Mouse (Mus musculus) hindbrain, postnatal 0 days (tissue): ENCODE results near the gene Apol7e. TPM values are rescaled to one million over a fixed set of nuclear protein-coding genes. Genes with fewer than 3 reads are reported as not detected.
"Not testable (repeated sequence)": the region's sequence is repeated elsewhere in the genome, so short reads cannot be mapped to it uniquely, and the experiment has no call there.

Experiments used
- ATAC-seq: fragments of 200-750 bp; cut with Nextera tagmentation; 2 replicates; pipeline ENCODE4 v1.8.0; 2017; ENCODE audit warnings: mild to moderate bottlenecking, moderate TSS enrichment, moderate library complexity
- DNase-seq: peaks from one replicate; pipeline ENCODE4 v3.0.0-alpha.2; 2015; ENCODE audit warnings: low spot score
- H3K27ac ChIP-seq: fragments of 300-500 bp; sonication (generic); 2 replicates; pipeline ENCODE4 v1.5.1; 2014; ENCODE audit warnings: mild to moderate bottlenecking
- H3K27me3 ChIP-seq: fragments of 300-500 bp; sonication (generic); 2 replicates; pipeline ENCODE4 v1.6.1; 2014; ENCODE audit warnings: low read length, mixed read lengths; ENCODE audit not compliant: insufficient read depth
- H3K36me3 ChIP-seq: fragments of 300-500 bp; sonication (generic); 2 replicates; pipeline ENCODE4 v1.6.1; 2014; ENCODE audit warnings: low read length, mixed read lengths; ENCODE audit not compliant: insufficient read depth
- H3K4me1 ChIP-seq: fragments of 300-500 bp; sonication (generic); 2 replicates; pipeline ENCODE4 v1.6.1; 2014; ENCODE audit warnings: antibody characterized with exemption, low read length, mixed read lengths; ENCODE audit not compliant: insufficient read depth
- H3K4me2 ChIP-seq: fragments of 300-500 bp; sonication (generic); 2 replicates; pipeline ENCODE4 v1.6.1; 2014; ENCODE audit warnings: low read depth, mild to moderate bottlenecking, low read length, moderate library complexity, mixed read lengths
- H3K4me3 ChIP-seq: fragments of 300-500 bp; sonication (generic); 2 replicates; pipeline ENCODE4 v1.5.1; 2014; ENCODE audit warnings: low read length
- H3K9ac ChIP-seq: fragments of 300-500 bp; sonication (generic); replicated peaks from 2 replicates; pipeline ENCODE4 v1.6.1; 2014; ENCODE audit warnings: mild to moderate bottlenecking, low read length, moderate library complexity, mixed read lengths
- H3K9me3 ChIP-seq: fragments of 300-500 bp; sonication (generic); 2 replicates; pipeline ENCODE4 v1.6.1; 2016; ENCODE audit warnings: low read length, mixed read lengths
- CTCF ChIP-seq: IDR thresholded peaks from 2 replicates; pipeline ENCODE4 v1.5.1; 2016; ENCODE audit warnings: antibody characterized with exemption, control low read depth, low read depth
- WGBS: fragments of 180-500 bp; shearing (Covaris S2); extraction: QIAGEN DNeasy Blood & Tissue Kit; methylation state at CpG from one replicate; pipeline ENCODE4 v1.1.7; 2014; 5-methylcytosine and 5-hydroxymethylcytosine counted together
- polyA plus RNA-seq: library from polyadenylated mRNA; unstranded; fragments of >200 nt; fragmentation: Nextera tagmentation; extraction: Ambion mirVana; gene quantifications from 2 replicates; pipeline ENCODE4 v1.2.1, GENCODE M21; 2015
- total RNA-seq: library from RNA; depleted of rRNA; stranded (reverse); fragments of >200 nt; gene quantifications from 2 replicates; pipeline ENCODE4 v1.2.3, GENCODE M21; 2014

Apol7e gene
- total and polyA plus RNA-seq, 2 experiments from 2014 or later, result not detected

DNA sequence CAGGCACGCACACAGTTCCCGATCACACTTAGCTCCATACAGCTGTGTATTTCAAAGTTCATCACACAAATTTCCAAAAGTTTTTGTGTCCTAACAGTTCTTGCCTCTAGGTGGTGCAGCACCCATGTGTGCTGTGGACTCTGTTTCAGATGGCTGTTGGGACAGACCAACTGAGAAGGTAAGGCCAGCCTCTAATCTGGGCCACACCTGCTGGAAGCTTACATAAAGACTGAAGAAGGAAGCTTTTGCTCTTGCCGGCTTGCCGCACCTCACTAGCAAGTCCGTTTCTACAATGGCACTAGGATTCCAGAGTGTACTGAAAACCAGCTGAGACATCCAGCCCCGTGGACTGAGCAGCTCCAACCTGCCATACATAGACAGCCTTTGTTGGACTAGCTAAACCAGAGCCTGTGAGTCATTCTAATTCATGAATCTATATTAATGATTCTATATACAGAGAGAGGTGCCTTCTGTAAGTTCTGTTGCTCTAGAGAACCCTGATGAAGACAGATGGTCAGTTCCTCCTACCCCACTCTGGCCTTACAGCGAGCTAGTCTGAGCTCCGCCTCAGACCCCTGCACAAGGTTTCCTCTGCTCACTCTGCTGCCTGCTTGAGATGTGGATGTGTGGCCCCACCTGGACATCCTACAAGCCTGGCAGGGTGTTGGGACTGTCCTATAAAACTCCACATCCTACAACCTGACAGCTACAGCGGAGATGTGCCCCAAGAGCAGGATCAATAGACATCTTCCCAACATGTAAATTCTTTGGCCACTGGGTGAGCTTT, 42.0 kb downstream of the Apol7e start:
- no peaks in the 10 kb centered on the region for H3K4me1 ChIP-seq
- no peak for DNase-seq
- WGBS, result 81% methylated on average over 9 of the region's 9 CpGs
- H3K27me3 ChIP-seq, result no peaks in the 10 kb centered on the region
- no peak overlapping the region for H3K4me2 ChIP-seq
- no peak overlapping the region for H3K4me3 ChIP-seq
- H3K9ac ChIP-seq, result no peak overlapping the region
- no peak overlapping the region for H3K27ac ChIP-seq
- no peaks in the 10 kb centered on the region for H3K9me3 ChIP-seq
- peak; percentile 50 for TF ChIP-seq CTCF
- no peak for ATAC-seq
- H3K36me3 ChIP-seq, result no peaks in the 10 kb centered on the region

DNA sequence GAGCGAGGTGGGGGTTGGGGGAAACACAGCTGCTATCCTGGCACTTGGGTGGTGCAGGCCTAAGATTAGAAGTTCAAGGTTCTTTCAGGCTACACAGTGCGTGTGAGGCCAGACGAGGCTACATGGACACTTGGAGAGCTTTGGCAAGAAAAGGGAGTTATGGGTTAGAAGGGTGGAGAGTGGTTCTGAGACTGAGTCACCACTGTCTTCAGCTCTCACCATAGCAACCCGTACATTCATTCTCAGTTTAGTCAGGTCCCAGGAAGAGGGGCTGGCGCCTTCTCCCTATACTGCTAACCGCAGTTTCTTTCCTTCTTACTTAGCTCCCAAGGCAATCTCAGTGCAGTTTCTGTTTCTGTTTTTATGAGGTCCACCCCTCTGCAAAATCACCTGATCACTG, 42.9 kb downstream of the Apol7e start:
- not testable (repeated sequence) for H3K27me3 ChIP-seq, H3K9ac ChIP-seq, DNase-seq, H3K4me2 ChIP-seq, H3K9me3 ChIP-seq, H3K4me3 ChIP-seq, H3K4me1 ChIP-seq, H3K27ac ChIP-seq, H3K36me3 ChIP-seq, ATAC-seq
- 79% methylated on average over 6 of the region's 6 CpGs for WGBS

DNA sequence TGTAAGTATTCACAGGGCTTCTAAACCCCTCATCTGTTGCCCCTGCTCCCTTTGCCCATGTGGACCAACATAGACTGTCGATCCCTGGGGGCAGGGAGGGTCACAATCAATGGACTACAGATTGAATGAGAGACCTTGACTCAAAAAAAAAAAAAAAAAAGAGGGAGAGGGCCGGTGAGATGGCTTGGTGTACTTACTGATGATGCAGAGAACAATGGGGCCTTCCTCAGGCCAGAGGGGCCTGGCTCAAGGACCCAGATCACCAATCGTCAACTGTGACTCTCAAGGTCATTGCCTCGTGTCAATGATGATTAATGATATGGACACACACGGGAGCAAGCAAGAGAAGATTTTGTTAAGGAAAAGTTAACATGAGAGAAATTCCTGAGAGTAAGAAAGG, 46.0 kb downstream of the Apol7e start:
- Histone ChIP-seq H3K4me1 (no peaks in the 10 kb centered on the region), H3K27me3 (no peaks in the 10 kb centered on the region), H3K4me2 (no peak overlapping the region), H3K36me3 (no peaks in the 10 kb centered on the region), H3K9ac (no peak overlapping the region), H3K4me3 (no peak overlapping the region), H3K27ac (no peak overlapping the region), H3K9me3 (no peaks in the 10 kb centered on the region)
- ATAC-seq (no peak), DNase-seq (no peak)
- 48% methylated on average over 5 of the region's 5 CpGs for WGBS
- no peak for TF ChIP-seq CTCF

DNA sequence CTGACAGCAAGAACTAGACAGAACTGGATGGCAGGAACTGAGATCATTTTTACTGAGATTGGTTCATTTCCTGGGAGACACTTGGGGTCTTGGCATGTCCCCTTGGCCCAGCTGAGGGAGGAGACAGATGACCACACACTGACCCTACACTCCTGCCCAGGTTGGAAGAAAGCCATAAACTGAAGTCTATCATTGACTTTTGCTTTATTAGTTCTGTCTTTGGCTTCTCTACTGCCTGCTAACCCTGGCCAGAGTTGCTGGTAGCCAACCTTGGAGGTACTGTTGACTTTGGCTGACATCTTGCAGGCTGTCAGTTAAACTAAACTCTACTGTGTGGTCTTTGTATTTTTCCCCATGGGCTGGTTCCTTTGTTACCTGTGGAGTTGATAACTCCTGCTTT, 46.4 kb downstream of the Apol7e start:
- no peak for DNase-seq
- H3K27me3 ChIP-seq, result no peaks in the 10 kb centered on the region
- H3K9me3 ChIP-seq, result no peaks in the 10 kb centered on the region
- no peak overlapping the region for H3K27ac ChIP-seq
- no peak overlapping the region for H3K9ac ChIP-seq
- H3K36me3 ChIP-seq, result no peaks in the 10 kb centered on the region
- TF ChIP-seq CTCF, result no peak
- no peak overlapping the region for H3K4me3 ChIP-seq
- no peak for ATAC-seq
- no peak overlapping the region for H3K4me2 ChIP-seq
- no peaks in the 10 kb centered on the region for H3K4me1 ChIP-seq

DNA sequence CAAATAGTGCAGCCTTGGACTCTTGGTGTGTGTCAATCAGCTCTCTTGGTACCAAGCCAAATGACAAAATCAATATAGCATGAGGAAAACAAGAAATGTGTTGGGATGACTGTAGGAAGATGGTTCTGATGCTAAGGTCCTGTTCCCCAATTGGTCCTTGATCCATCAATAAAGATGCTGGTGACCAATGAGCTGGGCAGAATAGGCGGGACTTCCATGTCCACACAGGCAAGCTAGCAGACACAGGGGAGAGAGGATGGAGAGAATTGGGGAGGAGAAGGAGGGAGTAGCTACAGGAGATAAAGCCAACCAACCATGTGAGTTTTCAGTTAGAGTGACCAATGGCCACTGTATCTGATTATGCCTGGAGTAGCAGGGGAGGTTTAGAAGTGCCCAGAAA, 47.7 kb downstream of the Apol7e start:
- DNase-seq (no peak), ATAC-seq (no peak)
- no peaks in the 10 kb centered on the region for H3K9me3 ChIP-seq
- H3K27ac ChIP-seq, result no peak overlapping the region
- no peaks in the 10 kb centered on the region for H3K36me3 ChIP-seq
- no peaks in the 10 kb centered on the region for H3K4me1 ChIP-seq
- no peaks in the 10 kb centered on the region for H3K27me3 ChIP-seq
- WGBS, result 85% methylated on average over 1 of the region's 1 CpGs
- H3K9ac ChIP-seq, result no peak overlapping the region
- H3K4me3 ChIP-seq, result no peak overlapping the region
- TF ChIP-seq CTCF, result no peak
- H3K4me2 ChIP-seq, result no peak overlapping the region

DNA sequence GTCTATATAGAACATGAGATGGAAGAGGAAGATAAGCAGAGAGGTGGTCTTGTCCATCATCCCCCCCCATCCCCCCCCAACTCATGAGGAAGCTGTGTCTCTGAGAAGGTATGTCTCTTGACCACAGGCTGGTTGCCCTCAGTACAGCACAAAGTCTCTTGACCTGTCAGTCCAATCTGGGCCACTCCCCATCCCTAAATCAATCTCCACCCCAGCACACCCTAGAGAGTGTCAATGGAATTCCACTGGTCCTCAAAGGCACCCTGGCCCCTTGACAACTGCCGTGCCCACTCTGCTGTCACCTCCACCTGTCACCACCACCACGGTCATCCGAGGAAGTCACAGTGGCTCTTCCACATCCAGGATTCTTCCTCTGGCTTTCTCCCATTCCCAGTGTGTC, 49.8 kb downstream of the Apol7e start:
- no peak for ATAC-seq
- no peak for DNase-seq
- H3K4me2 ChIP-seq, result no peak overlapping the region
- H3K4me1 ChIP-seq, result no peaks in the 10 kb centered on the region
- TF ChIP-seq CTCF, result no peak
- WGBS, result 94% methylated on average over 3 of the region's 3 CpGs
- no peak overlapping the region for H3K9ac ChIP-seq
- H3K4me3 ChIP-seq, result no peak overlapping the region
- H3K36me3 ChIP-seq, result no peaks in the 10 kb centered on the region
- no peaks in the 10 kb centered on the region for H3K27me3 ChIP-seq
- H3K9me3 ChIP-seq, result no peaks in the 10 kb centered on the region
- H3K27ac ChIP-seq, result no peak overlapping the region

DNA sequence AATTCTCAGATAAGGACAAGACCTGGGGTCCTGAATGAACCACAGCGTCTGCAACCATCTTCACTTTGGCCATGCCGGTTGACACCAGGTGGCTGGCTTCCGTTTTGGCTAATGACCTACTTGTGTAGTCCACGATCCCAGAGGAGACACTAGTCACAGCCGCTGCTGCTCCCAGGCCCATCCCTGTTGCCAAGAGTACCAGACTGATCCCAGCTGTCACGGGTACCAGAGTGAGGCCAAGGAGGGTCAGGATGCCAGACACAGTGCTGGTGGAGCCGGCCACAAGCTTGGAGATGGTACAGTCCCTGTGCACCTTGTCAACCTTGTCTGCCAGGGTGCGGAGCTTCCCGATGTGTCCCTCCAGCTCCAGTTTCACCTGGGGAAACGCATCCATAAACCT, 51.1 kb downstream of the Apol7e start:
- H3K9ac ChIP-seq, result no peak overlapping the region
- H3K9me3 ChIP-seq, result no peaks in the 10 kb centered on the region
- H3K36me3 ChIP-seq, result no peaks in the 10 kb centered on the region
- ATAC-seq (peak; percentile 64), DNase-seq (peak; percentile 61)
- H3K4me1 ChIP-seq, result no peaks in the 10 kb centered on the region
- no peak for TF ChIP-seq CTCF
- 77% methylated on average over 10 of the region's 10 CpGs for WGBS
- H3K4me3 ChIP-seq, result no peak overlapping the region
- no peak overlapping the region for H3K4me2 ChIP-seq
- H3K27me3 ChIP-seq, result no peaks in the 10 kb centered on the region
- no peak overlapping the region for H3K27ac ChIP-seq
